Mouse (Mus musculus) neural tube, embryonic 11.5 days (tissue): Measurements from ENCODE around the gene Hmg20b. TPM values are rescaled to one million over a fixed set of nuclear protein-coding genes. Genes with fewer than 3 reads are reported as not detected.

ENCODE experiments used
- ATAC-seq: fragments of 200-750 bp; cut with Nextera tagmentation; 2 replicates; pipeline ENCODE4 v1.8.0; 2017; ENCODE audit warnings: moderate number of reproducible peaks, mild to moderate bottlenecking, moderate TSS enrichment, moderate library complexity; ENCODE audit not compliant: insufficient read depth, low FRiP score, low TSS enrichment
- DNase-seq: peaks from one replicate; pipeline ENCODE4 v3.0.0-alpha.2; 2015; ENCODE audit warnings: low spot score
- H3K27ac ChIP-seq: fragments of 300-500 bp; sonication (generic); 2 replicates; pipeline ENCODE4 v1.5.1; 2014; ENCODE audit warnings: low read depth, mild to moderate bottlenecking, low read length
- H3K27me3 ChIP-seq: fragments of 300-500 bp; sonication (generic); 2 replicates; pipeline ENCODE4 v1.6.1; 2014; ENCODE audit warnings: mild to moderate bottlenecking, low read length, mixed read lengths; ENCODE audit not compliant: control insufficient read depth, insufficient read depth
- H3K36me3 ChIP-seq: fragments of 300-500 bp; sonication (generic); 2 replicates; pipeline ENCODE4 v1.6.1; 2014; ENCODE audit warnings: mild to moderate bottlenecking, low read length, moderate library complexity, mixed read lengths; ENCODE audit not compliant: control insufficient read depth, insufficient read depth
- H3K4me1 ChIP-seq: fragments of 300-500 bp; sonication (generic); 2 replicates; pipeline ENCODE4 v1.6.1; 2014; ENCODE audit warnings: low read length, mixed read lengths; ENCODE audit not compliant: control insufficient read depth, insufficient read depth
- H3K4me2 ChIP-seq: fragments of 300-500 bp; sonication (generic); 2 replicates; pipeline ENCODE4 v1.6.1; 2014; ENCODE audit warnings: low read depth, mild to moderate bottlenecking, moderate library complexity
- H3K4me3 ChIP-seq: fragments of 300-500 bp; sonication (generic); 2 replicates; pipeline ENCODE4 v1.5.1; 2014; ENCODE audit warnings: low read depth, low read length
- H3K9ac ChIP-seq: fragments of 300-500 bp; sonication (generic); 2 replicates; pipeline ENCODE4 v1.6.1; 2014; ENCODE audit warnings: mild to moderate bottlenecking, low read length
- H3K9me3 ChIP-seq: fragments of 300-500 bp; sonication (generic); 2 replicates; pipeline ENCODE4 v1.6.1; 2016; ENCODE audit warnings: low read length; ENCODE audit not compliant: control insufficient read depth
- WGBS: fragments of 180-500 bp; shearing (Covaris S2); extraction: QIAGEN DNeasy Blood & Tissue Kit; methylation state at CpG from one replicate; pipeline ENCODE4 v1.1.7; 2014; 5-methylcytosine and 5-hydroxymethylcytosine counted together
- polyA plus RNA-seq: library from polyadenylated mRNA; unstranded; fragments of >200 nt; fragmentation: Nextera tagmentation; extraction: Ambion mirVana; gene quantifications from 2 replicates; pipeline ENCODE4 v1.2.1, GENCODE M21; 2014

Hmg20b gene
- polyA plus RNA-seq, 1 experiment from 2014 or later = 104 TPM

GRCm38 (mm10) chr10:81320550-81321347 is 29.5 kb downstream of the Hmg20b start, which contains the start of gene Cactin:
Cactin (plus strand) TSS chr10:81321103.
- DNase-seq (peak; percentile 99), ATAC-seq (peak; percentile 91)
- peak within 1 kb of the TSS; percentile 77 for H3K4me2 ChIP-seq
- no peaks in the 10 kb centered on the region for H3K9me3 ChIP-seq
- H3K9ac ChIP-seq = peak within 1 kb of the TSS; percentile 56
- H3K36me3 ChIP-seq = peaks cover 34% of the 10 kb centered on the region
- WGBS = under 1% methylated on average over 68 of the region's 68 CpGs
- peak within 1 kb of the TSS; percentile 69 for H3K4me3 ChIP-seq
- H3K4me1 ChIP-seq = peaks cover 18% of the 10 kb centered on the region
- no peaks in the 10 kb centered on the region for H3K27me3 ChIP-seq
- H3K27ac ChIP-seq = peak within 1 kb of the TSS; percentile 75

GRCm38 (mm10) chr10:81319741-81320549 is 30.3 kb downstream of the Hmg20b start:
- Histone ChIP-seq H3K27me3 (no peaks in the 10 kb centered on the region), H3K4me3 (peak overlapping the region; percentile 69), H3K9me3 (no peaks in the 10 kb centered on the region), H3K9ac (peak overlapping the region; percentile 41), H3K36me3 (peaks cover 27% of the 10 kb centered on the region), H3K4me2 (peak overlapping the region; percentile 77), H3K4me1 (peaks cover 18% of the 10 kb centered on the region), H3K27ac (peak overlapping the region; percentile 75)
- peak; percentile 7 for ATAC-seq
- peak; percentile 97 for DNase-seq
- WGBS = 2% methylated on average over 38 of the region's 38 CpGs

DNA sequence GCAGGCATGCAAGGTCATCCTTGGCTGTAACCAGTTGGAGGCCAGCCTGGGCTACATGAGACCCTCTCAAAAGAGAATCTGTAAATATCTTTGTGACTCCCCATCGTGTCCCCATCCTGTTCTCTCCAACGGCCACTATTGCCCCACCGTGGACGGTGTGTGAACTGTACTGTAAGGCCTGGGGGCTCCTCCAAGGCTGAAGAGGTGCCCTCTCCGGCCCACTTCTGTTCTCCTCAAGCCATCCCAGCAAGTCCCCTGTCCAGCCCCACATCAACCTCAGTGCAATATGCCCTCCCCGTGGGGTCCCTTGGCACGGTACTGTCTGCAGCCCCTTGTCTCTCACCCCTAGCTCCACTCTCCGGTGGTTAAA is 31.0 kb downstream of the Hmg20b start:
- DNase-seq (no peak), ATAC-seq (no peak)
- Histone ChIP-seq H3K4me2 (peak overlapping the region; percentile 77), H3K36me3 (peaks cover 21% of the 10 kb centered on the region), H3K4me3 (no peak overlapping the region), H3K27ac (peak overlapping the region; percentile 60; the same call in 1 of the 2 replicates), H3K9ac (peak overlapping the region; percentile 41; the same call in 1 of the 2 replicates), H3K9me3 (no peaks in the 10 kb centered on the region), H3K27me3 (no peaks in the 10 kb centered on the region), H3K4me1 (peaks cover 18% of the 10 kb centered on the region)
- 39% methylated on average over 8 of the region's 8 CpGs for WGBS

GRCm38 (mm10) chr10:81318589-81319329 is 31.5 kb downstream of the Hmg20b start:
- no peak overlapping the region for H3K27ac ChIP-seq
- no peak for DNase-seq
- peaks cover 18% of the 10 kb centered on the region for H3K4me1 ChIP-seq
- peaks cover 18% of the 10 kb centered on the region for H3K36me3 ChIP-seq
- peak overlapping the region; percentile 77 for H3K4me2 ChIP-seq
- 93% methylated on average over 13 of the region's 13 CpGs for WGBS
- 0 out of 2 replicates have a peak overlapping the region, but pooled peaks have one; percentile 6 for H3K4me3 ChIP-seq
- H3K27me3 ChIP-seq = no peaks in the 10 kb centered on the region
- H3K9me3 ChIP-seq = no peaks in the 10 kb centered on the region
- no peak for ATAC-seq
- 0 out of 2 replicates have a peak overlapping the region, but pooled peaks have one; percentile 41 for H3K9ac ChIP-seq

DNA sequence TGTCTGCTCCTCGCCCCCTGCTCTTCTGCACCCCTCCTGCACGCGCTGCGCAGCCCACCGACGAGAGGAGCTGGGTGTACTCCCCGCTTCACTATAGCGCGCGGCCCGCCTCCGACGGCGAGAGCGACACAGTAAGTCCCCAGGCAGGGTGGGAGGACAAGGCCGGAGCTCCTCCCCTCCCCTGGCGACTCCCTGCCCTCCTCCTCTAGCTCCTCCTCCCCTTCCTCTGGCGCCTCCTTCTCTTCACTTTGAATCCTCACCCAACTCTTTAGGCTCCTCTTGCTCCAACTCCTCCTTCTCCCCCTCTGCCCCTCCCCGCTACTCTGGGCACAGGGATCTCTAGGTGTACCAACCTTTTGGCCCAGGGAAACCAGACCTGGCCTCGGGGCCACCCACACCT is 33.0 kb downstream of the Hmg20b start:
- no peaks in the 10 kb centered on the region for H3K9me3 ChIP-seq
- no peak overlapping the region for H3K9ac ChIP-seq
- WGBS = 10% methylated on average over 19 of the region's 20 CpGs
- peaks cover 18% of the 10 kb centered on the region for H3K4me1 ChIP-seq
- H3K27me3 ChIP-seq = no peaks in the 10 kb centered on the region
- peak overlapping the region; percentile 26; the same call in 1 of the 2 replicates for H3K4me2 ChIP-seq
- H3K36me3 ChIP-seq = peaks cover 14% of the 10 kb centered on the region
- DNase-seq (no peak), ATAC-seq (no peak)
- H3K4me3 ChIP-seq = no peak overlapping the region
- no peak overlapping the region for H3K27ac ChIP-seq

DNA sequence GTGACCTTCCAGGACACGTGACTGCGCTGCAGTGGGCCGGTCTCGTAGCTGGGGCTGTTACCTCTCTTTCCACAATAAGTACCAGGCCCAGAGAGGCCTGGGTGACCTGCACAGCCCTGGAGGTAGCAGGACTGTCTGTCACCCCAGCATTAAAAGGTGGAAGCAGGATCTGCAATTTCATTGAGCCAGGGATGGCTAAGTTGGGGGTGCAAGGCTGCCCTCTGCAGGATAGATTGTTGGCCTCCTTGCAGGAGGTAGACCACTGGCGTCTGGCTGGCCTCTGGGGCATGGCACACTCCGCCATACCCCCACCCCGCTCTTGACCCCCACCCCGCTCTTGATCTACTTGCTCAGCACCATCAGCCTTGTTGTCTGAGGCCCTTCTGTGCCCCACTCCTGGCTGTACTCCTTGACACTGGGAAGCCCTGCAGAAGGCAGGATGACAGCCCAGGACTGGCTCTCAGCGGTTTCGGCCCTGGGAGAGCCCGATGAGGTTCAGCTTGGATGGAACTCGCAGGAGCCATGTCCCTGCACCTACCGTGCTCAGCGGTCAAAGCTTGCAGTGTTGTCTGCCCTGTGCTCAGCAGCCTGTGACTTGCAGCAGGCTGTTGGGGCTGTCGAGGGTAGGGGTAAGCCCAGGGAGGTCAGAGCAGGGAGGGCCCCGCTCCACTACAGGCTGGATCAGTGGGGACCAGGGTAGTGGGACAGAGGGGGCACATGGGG is 33.8 kb downstream of the Hmg20b start:
- peak overlapping the region; percentile 26 for H3K4me2 ChIP-seq
- peak; percentile 45 for DNase-seq
- no peak overlapping the region for H3K27ac ChIP-seq
- peaks cover 13% of the 10 kb centered on the region for H3K4me1 ChIP-seq
- ATAC-seq = no peak
- peaks cover 14% of the 10 kb centered on the region for H3K36me3 ChIP-seq
- H3K9me3 ChIP-seq = no peaks in the 10 kb centered on the region
- no peaks in the 10 kb centered on the region for H3K27me3 ChIP-seq
- WGBS = 49% methylated on average over 16 of the region's 16 CpGs
- H3K9ac ChIP-seq = no peak overlapping the region
- H3K4me3 ChIP-seq = no peak overlapping the region

DNA sequence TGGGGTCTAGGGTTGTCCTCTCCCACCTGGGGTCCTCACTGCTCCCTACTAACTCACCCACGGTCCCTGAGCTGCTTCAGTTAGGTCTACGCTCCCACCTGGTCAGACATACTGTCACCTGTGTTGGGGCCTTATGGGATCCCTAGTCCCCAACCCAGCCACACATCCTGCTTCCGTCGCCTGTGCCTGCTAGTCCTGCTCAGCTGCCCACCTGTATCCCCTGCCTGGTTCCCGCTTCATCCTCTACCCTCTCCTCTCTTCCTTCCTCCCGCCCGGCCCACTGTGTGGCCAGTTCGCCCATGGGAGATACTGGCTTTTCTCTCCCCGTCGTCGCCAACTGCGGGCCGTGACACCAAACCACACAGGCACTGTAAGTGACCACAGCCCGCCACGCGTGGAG is 34.7 kb downstream of the Hmg20b start:
- H3K4me3 ChIP-seq = no peak overlapping the region
- H3K27ac ChIP-seq = no peak overlapping the region
- no peak for DNase-seq
- no peak overlapping the region for H3K4me2 ChIP-seq
- ATAC-seq = no peak
- H3K9ac ChIP-seq = no peak overlapping the region
- H3K27me3 ChIP-seq = no peaks in the 10 kb centered on the region
- peaks cover 13% of the 10 kb centered on the region for H3K4me1 ChIP-seq
- WGBS = 91% methylated on average over 16 of the region's 16 CpGs
- H3K9me3 ChIP-seq = no peaks in the 10 kb centered on the region
- H3K36me3 ChIP-seq = peaks cover 18% of the 10 kb centered on the region

DNA sequence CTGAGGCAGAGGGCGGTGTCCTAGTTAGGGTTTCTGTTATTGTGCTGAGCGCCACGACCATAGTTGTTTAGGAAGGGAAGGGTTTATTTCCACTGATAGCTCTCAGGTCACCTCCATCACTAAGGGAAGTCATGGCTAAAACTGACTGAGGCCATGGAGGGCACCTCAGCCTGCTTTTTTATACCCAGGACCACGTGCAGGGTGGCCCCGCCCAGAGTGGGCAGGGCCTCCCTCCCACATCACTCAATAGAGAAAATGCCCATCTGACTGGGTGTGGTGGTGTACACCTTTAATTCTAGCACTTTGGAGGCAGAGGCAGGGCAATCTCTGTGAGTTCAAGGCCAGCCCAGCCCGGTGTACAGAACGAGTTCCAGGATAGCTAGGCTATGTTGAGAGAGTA is 36.1 kb downstream of the Hmg20b start:
- Histone ChIP-seq H3K9me3 (no peaks in the 10 kb centered on the region), H3K4me2 (no peak overlapping the region), H3K4me3 (no peak overlapping the region), H3K27me3 (no peaks in the 10 kb centered on the region), H3K4me1 (peaks cover 6% of the 10 kb centered on the region), H3K9ac (no peak overlapping the region), H3K27ac (no peak overlapping the region), H3K36me3 (peaks cover 29% of the 10 kb centered on the region)
- ATAC-seq = no peak
- DNase-seq = no peak
- WGBS = 79% methylated on average over 7 of the region's 7 CpGs
